Mouse (Mus musculus) kidney, adult 2 months (tissue): ENCODE data around the gene Slc22a17.

Experiments
- CTCF ChIP-seq: fragments of 200-500 bp; conservative IDR thresholded peaks from 2 replicates; pipeline ENCODE4 v1.5.1; 2011; ENCODE audit warnings: low read depth, mild to moderate bottlenecking, control low read depth, low read length, moderate library complexity, mixed read lengths; ENCODE audit not compliant: insufficient read depth, insufficient read length
- POLR2A ChIP-seq: fragments of 200-500 bp; IDR thresholded peaks from one replicate; pipeline ENCODE4 v1.6.1; 2011; ENCODE audit warnings: low read depth, low read length, control low read depth

DNA sequence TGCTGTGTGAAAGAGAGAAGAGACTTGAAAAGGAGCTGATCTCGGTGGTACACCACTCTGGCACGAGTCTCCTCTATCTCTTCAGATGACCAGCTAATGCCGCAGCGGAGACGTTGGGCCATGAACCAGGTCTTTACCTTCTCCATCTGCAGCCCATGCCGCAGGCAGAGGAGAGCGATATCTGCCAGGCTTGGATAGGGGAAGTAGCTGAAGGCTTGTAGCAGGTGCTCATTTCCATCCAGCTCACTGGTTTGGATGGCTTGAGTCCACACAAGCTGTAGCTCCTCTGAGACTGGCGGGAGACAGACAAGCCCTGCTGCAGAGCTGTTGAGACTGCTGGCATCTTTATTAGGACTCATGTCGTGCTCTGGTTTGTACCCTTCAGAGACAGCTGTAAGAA, 55.0 kb downstream of the Slc22a17 start:
- no peak for TF ChIP-seq CTCF
- no peak for TF ChIP-seq POLR2A
